Mouse (Mus musculus) embryonic facial prominence, embryonic 14.5 days (tissue): ENCODE results near the gene Cwc25. TPM values are rescaled to one million over a fixed set of nuclear protein-coding genes. Genes with fewer than 3 reads are reported as not detected.
A peak's percentile ranks its signal among the peaks of the same experiment; 100 is the strongest.

Experiments
- ATAC-seq: fragments of 200-750 bp; cut with Nextera tagmentation; 2 replicates; pipeline ENCODE4 v1.8.0; 2017; ENCODE audit warnings: low read depth, moderate number of reproducible peaks, moderate TSS enrichment
- DNase-seq: peaks from one replicate; pipeline ENCODE4 v3.0.0-alpha.2; 2015; ENCODE audit warnings: low spot score
- H3K27ac ChIP-seq: fragments of 300-500 bp; sonication (generic); replicated peaks from 2 replicates; pipeline ENCODE4 v1.5.1; 2014; ENCODE audit warnings: low read depth, mild to moderate bottlenecking, low read length, moderate library complexity
- H3K27me3 ChIP-seq: fragments of 300-500 bp; sonication (generic); replicated peaks from 2 replicates; pipeline ENCODE4 v1.6.1; 2014; ENCODE audit warnings: low read length; ENCODE audit not compliant: control insufficient read depth, insufficient read depth
- H3K36me3 ChIP-seq: fragments of 300-500 bp; sonication (generic); 2 replicates; pipeline ENCODE4 v1.6.1; 2014; ENCODE audit warnings: low read length, mixed read lengths; ENCODE audit not compliant: control insufficient read depth, insufficient read depth
- H3K4me1 ChIP-seq: fragments of 300-500 bp; sonication (generic); 2 replicates; pipeline ENCODE4 v1.6.1; 2014; ENCODE audit warnings: antibody characterized with exemption, low read length; ENCODE audit not compliant: control insufficient read depth, insufficient read depth
- H3K4me2 ChIP-seq: fragments of 300-500 bp; sonication (generic); 2 replicates; pipeline ENCODE4 v1.6.1; 2014; ENCODE audit warnings: low read depth, mild to moderate bottlenecking, low read length, moderate library complexity, mixed read lengths
- H3K4me3 ChIP-seq: fragments of 300-500 bp; sonication (generic); 2 replicates; pipeline ENCODE4 v1.5.1; 2014; ENCODE audit warnings: low read depth, mild to moderate bottlenecking, low read length
- H3K9ac ChIP-seq: fragments of 300-500 bp; sonication (generic); 2 replicates; pipeline ENCODE4 v1.6.1; 2014; ENCODE audit warnings: low read depth, mild to moderate bottlenecking, low read length, moderate library complexity, mixed read lengths
- H3K9me3 ChIP-seq: fragments of 300-500 bp; sonication (generic); 2 replicates; pipeline ENCODE4 v1.6.1; 2016; ENCODE audit warnings: low read length; ENCODE audit not compliant: control insufficient read depth
- WGBS: fragments of 180-500 bp; shearing (Covaris S2); extraction: QIAGEN DNeasy Blood & Tissue Kit; methylation state at CpG from one replicate; pipeline ENCODE4 v1.1.7; 2014; 5-methylcytosine and 5-hydroxymethylcytosine counted together
- polyA plus RNA-seq: library from polyadenylated mRNA; unstranded; fragments of >200 nt; fragmentation: Nextera tagmentation; extraction: Ambion mirVana; gene quantifications from 2 replicates; pipeline ENCODE4 v1.2.1, GENCODE M21; 2014

The Cwc25 gene
- polyA plus RNA-seq, 1 experiment from 2014 or later, result 10.3 TPM

DNA sequence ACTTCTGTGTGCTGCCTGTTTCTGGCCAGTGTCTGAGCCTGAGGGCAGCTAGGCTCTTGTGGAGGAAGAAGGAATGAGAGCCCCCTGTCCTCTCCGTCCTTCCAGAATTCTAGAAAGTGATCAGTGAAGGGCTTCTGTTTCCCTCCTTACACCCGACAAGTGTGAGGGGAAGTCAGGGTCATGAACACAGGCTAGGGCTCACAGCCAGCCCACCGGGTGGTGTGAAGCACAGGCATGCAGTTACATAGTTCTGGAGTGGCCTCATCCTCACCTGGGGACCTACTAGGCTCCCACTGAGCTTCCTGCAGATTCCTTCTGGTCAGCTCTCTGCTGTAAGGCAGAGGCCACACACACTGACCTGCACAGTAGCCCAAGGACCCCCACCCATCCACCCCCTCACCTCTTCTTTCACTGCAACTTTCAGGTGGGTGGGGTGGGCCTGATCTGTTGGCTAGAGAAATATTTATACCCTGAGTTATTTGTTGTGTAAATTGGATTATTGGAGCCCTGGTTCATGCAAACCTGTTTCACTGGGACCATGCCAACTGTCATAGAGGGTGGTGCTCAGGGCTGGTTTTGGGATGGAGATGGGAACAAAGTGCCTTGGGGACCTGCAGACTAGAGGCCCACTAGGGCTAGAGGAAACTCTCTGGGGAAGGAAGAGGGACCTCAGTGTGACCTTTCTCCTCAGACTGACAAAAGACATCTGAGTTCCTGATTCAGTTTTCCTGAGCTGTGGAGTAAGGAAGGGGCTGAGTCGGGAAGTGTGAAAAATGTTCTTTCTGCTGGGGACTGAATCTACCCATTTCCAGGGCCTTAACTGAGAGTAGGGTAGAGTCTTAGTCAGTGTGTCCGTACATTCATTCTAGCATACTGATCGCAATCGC is 43.1 kb upstream of the Cwc25 start:
- no peak for DNase-seq
- no peaks in the 10 kb centered on the region for H3K9me3 ChIP-seq
- H3K27ac ChIP-seq, result no peak overlapping the region; the same call in 1 of the 2 replicates
- H3K4me3 ChIP-seq, result no peak overlapping the region
- 54% methylated on average over 7 of the region's 7 CpGs for WGBS
- H3K4me2 ChIP-seq, result no peak overlapping the region
- H3K9ac ChIP-seq, result no peak overlapping the region
- peaks cover 31% of the 10 kb centered on the region for H3K36me3 ChIP-seq
- H3K4me1 ChIP-seq, result peaks cover 80% of the 10 kb centered on the region
- H3K27me3 ChIP-seq, result no peaks in the 10 kb centered on the region
- 0 out of 2 replicates have a peak, but pooled peaks have one; percentile 2 for ATAC-seq

DNA sequence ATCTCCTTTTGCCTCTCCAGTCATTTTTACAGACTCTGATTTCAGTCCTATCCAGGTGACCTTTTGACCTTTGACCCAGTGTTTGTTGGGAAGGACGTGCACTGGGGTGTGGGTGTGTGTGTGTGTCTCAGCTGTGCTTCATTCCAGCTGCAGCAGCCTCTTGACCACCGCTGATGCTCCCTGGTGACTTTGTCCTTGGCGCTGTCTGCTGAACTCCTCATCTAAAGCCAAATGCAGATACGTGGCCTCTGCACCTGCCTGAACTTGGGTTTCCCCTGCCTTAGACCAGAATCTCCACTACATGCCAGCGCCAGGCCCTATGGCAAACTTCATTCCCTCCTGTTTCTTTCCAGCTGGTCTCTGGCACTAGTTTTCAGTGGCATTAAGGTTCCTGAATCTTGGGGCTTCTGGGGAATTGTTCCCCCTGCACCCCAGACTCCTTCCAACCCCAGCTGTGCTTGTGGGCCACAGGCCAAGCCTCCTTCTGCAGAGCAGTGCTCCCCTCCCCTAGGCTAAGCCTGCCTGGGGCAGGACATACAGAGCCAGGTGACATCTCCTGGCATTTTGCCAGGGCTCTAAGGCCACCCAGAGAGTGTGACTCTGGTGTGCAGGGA is 42.4 kb upstream of the Cwc25 start:
- Histone ChIP-seq H3K27ac (peak overlapping the region; percentile 65; the same call in 1 of the 2 replicates), H3K27me3 (no peaks in the 10 kb centered on the region), H3K4me1 (peaks cover 88% of the 10 kb centered on the region), H3K36me3 (peaks cover 30% of the 10 kb centered on the region), H3K4me2 (no peak overlapping the region), H3K9me3 (no peaks in the 10 kb centered on the region), H3K9ac (no peak overlapping the region), H3K4me3 (no peak overlapping the region)
- DNase-seq (peak; percentile 73), ATAC-seq (peak; percentile 24; the same call in 1 of the 2 replicates)
- WGBS, result 32% methylated on average over 5 of the region's 5 CpGs

DNA sequence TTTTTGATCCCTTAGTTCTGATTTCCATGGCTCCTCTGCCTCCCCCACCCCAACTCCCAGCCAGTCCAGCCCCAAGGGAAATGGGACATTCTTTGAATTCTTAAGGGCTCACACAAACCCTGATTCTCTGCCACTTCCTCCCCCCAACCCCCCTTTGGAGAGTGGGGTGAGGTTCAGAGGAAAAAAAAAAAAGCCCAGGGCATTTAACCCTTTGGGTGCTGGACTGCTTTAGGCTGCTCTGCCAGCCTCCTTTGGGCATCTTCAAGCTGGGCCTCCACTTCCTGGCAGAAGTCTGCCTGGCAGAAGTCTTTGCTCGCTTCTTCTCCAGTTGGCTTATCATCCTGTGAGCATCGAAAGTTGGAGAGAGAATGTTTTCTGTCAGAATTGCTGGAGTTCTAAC is 41.7 kb upstream of the Cwc25 start:
- DNase-seq (peak; percentile 85), ATAC-seq (no peak)
- H3K9me3 ChIP-seq, result no peaks in the 10 kb centered on the region
- H3K27me3 ChIP-seq, result no peaks in the 10 kb centered on the region
- peaks cover 30% of the 10 kb centered on the region for H3K36me3 ChIP-seq
- WGBS, result 57% methylated on average over 2 of the region's 2 CpGs
- H3K4me2 ChIP-seq, result no peak overlapping the region; the same call in 1 of the 2 replicates
- H3K9ac ChIP-seq, result no peak overlapping the region
- H3K4me3 ChIP-seq, result no peak overlapping the region
- peak overlapping the region; percentile 65; the same call in 1 of the 2 replicates for H3K27ac ChIP-seq
- peaks cover 89% of the 10 kb centered on the region for H3K4me1 ChIP-seq

DNA sequence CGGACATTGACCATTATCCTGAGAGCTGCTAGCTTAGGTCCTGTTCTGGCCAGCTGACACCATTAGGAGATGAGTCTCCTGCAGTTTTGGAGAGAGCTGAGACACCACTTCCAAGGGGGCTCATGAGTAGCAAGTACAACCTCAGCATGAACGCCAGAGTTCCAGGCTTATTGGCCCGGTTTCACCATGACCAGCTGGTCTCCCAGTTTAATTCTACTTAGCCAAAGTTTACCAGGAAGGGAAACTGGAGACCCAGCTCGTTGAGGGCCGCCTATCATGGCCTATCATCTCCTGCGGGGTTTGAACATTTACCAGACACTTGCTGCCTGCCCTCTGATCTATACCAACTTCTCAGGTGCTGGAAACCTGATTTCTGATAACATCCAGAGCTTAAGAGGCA is 41.3 kb upstream of the Cwc25 start:
- peaks cover 85% of the 10 kb centered on the region for H3K4me1 ChIP-seq
- H3K36me3 ChIP-seq, result peaks cover 30% of the 10 kb centered on the region
- H3K27ac ChIP-seq, result peak overlapping the region; percentile 65; the same call in 1 of the 2 replicates
- 21% methylated on average over 6 of the region's 6 CpGs for WGBS
- H3K4me3 ChIP-seq, result no peak overlapping the region
- H3K9ac ChIP-seq, result no peak overlapping the region
- no peak overlapping the region for H3K4me2 ChIP-seq
- H3K27me3 ChIP-seq, result no peaks in the 10 kb centered on the region
- no peaks in the 10 kb centered on the region for H3K9me3 ChIP-seq
- ATAC-seq (no peak), DNase-seq (no peak)

DNA sequence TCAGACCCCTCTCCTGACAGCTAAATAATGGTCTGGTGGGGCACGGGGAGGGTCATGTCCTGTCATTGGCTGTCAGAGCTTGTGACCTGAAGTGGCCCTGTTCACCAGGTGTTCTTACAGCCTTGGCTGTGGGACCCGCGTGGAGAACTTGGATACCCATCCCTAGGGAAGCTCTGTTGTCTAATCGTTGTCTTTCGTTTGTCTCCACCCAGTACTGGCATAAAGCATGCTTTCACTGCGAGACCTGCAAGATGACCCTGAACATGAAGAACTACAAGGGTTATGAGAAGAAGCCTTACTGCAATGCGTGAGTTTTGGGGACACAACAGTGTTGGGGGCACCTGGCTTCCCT is 40.2 kb upstream of the Cwc25 start:
- no peak overlapping the region; the same call in 1 of the 2 replicates for H3K4me2 ChIP-seq
- no peaks in the 10 kb centered on the region for H3K27me3 ChIP-seq
- H3K4me3 ChIP-seq, result no peak overlapping the region
- ATAC-seq (no peak), DNase-seq (no peak)
- H3K4me1 ChIP-seq, result peaks cover 82% of the 10 kb centered on the region
- 69% methylated on average over 7 of the region's 7 CpGs for WGBS
- no peak overlapping the region for H3K9ac ChIP-seq
- H3K36me3 ChIP-seq, result peaks cover 30% of the 10 kb centered on the region
- H3K9me3 ChIP-seq, result no peaks in the 10 kb centered on the region
- no peak overlapping the region for H3K27ac ChIP-seq

DNA sequence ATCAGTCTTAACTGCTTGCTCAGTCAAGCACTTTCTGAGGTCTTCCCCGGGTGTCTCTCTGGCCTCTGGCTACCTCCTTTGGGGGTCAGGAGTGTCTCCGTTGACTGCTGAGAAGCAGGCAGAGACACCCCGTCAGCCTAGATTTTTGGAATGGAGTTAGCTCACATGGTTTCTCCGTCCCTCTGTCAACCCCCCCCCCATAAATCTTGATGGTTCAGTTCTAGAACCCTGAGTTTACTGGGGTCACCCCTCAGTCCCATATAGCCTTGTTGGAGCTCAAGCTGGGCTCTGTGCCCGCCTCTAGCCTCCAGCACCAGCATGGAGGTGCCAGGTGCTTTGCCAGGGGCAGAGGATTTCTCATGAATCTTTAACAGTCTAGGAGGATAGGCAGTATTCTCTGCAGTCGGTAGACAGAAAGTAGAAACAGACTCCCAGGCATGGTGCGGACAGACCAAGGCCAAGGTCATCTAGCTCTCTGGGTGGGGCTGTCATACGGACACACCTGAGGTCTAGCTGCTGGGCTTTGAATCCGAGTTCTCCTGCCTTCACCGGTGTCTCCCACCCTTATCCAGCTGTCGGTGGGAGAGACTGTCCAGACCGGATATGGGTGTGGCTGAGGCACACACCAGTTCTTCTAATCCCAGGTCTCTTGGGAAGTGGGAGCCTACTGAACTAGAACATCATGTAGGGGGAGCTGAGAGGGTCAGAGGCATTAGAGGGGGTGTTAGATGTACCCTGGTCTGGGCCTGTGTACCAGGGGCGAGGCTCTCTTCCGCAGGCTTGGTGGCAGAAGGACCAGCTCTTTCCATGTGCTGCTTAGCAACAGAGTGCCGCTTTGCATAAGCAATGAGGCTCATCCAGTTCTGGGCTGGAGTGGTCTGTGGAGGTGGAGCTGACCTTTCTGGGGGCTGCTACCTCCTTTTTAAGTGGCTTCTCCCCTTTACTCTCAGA is 39.6 kb upstream of the Cwc25 start:
- ATAC-seq, result no peak
- H3K4me2 ChIP-seq, result peak overlapping the region; percentile 51
- H3K4me3 ChIP-seq, result 0 out of 2 replicates have a peak overlapping the region, but pooled peaks have one; percentile 14
- 34% methylated on average over 15 of the region's 15 CpGs for WGBS
- H3K27me3 ChIP-seq, result no peaks in the 10 kb centered on the region
- DNase-seq, result no peak
- peak overlapping the region; percentile 45 for H3K9ac ChIP-seq
- H3K4me1 ChIP-seq, result peaks cover 82% of the 10 kb centered on the region
- H3K27ac ChIP-seq, result peak overlapping the region; percentile 83
- no peaks in the 10 kb centered on the region for H3K9me3 ChIP-seq
- peaks cover 30% of the 10 kb centered on the region for H3K36me3 ChIP-seq

DNA sequence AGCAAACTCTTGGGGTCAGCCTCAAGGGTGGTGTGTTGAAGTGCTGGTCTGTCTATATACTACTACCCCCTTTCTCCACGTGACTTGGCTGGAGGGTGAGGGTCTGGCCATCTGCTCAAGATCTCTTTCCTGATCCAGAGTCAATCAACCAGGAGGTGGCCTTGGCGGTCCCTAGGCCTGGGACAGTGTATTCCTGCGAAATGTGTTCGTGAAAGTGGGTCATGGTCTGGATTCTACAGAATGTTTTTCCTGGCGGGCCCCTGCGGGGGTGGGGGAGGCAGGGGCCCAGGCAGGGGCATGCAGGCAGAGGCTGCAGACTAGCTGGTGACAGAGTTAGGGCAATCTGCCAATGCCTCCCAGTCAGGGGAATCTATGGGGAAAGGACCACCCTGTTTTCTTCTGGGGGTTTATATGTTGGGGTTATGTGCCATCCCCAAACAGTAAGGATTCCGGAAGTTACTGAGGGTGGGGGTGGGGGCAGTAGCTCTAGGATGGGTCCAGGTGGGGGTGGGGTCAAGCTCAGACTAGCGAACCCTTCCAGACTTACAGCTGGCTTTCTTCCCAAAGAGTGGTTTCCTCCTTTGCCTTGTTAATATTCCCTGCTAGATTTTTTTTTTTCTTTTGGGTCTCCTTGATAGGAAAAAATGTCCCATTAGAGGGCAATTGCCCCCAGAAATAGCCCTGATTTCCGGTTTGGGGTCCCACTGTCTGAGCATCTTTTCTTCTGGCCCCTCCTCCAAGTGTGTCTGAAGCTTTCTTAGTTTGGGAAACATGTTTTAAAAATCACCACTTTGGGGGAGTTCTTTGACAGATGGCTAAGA is 38.7 kb upstream of the Cwc25 start:
- Histone ChIP-seq H3K9me3 (no peaks in the 10 kb centered on the region), H3K4me2 (peak overlapping the region; percentile 51), H3K36me3 (peaks cover 30% of the 10 kb centered on the region), H3K4me1 (peaks cover 74% of the 10 kb centered on the region), H3K4me3 (peak overlapping the region; percentile 14), H3K27me3 (no peaks in the 10 kb centered on the region), H3K27ac (peak overlapping the region; percentile 83), H3K9ac (peak overlapping the region; percentile 45)
- WGBS, result 9% methylated on average over 9 of the region's 9 CpGs
- ATAC-seq (peak; percentile 42; the same call in 1 of the 2 replicates), DNase-seq (peak; percentile 90)
